Mouse (Mus musculus) liver, embryonic 14.5 days (tissue): ENCODE results near the gene Plpp4. TPM values are rescaled to one million over a fixed set of nuclear protein-coding genes. Genes with fewer than 3 reads are reported as not detected.

Experiments
- ATAC-seq: fragments of 200-750 bp; cut with Nextera tagmentation; 2 replicates; pipeline ENCODE4 v1.8.0; 2017; ENCODE audit warnings: moderate number of reproducible peaks, mild to moderate bottlenecking, moderate library complexity; ENCODE audit not compliant: insufficient read depth
- DNase-seq, 3 experiments: peaks; one replicate each; pipeline ENCODE4 v3.0.0-alpha.2; 2012 to 2013; ENCODE audit warnings: low read depth in 3 of 3, low spot score in 3 of 3
- H3K27ac ChIP-seq: fragments of 300-500 bp; sonication (generic); 2 replicates; pipeline ENCODE4 v1.5.1; 2014; ENCODE audit warnings: moderate library complexity, mild to moderate bottlenecking, control low read depth, inconsistent platforms
- H3K27me3 ChIP-seq: fragments of 300-500 bp; sonication (generic); 2 replicates; pipeline ENCODE4 v1.6.1; 2014; ENCODE audit warnings: mild to moderate bottlenecking, low read length, moderate library complexity; ENCODE audit not compliant: control insufficient read depth, insufficient read depth
- H3K36me3 ChIP-seq: fragments of 300-500 bp; sonication (generic); replicated peaks from 2 replicates; pipeline ENCODE4 v1.6.1; 2014; ENCODE audit warnings: low read depth; ENCODE audit not compliant: control insufficient read depth, insufficient read depth
- H3K4me1 ChIP-seq, 2 experiments: fragments of 200-500 bp in 1 of 2; fragments of 300-500 bp in 1 of 2; sonication (generic) in 1 of 2; replicated peaks; 2 replicates each; pipeline ENCODE4 v1.6.1; 2012 to 2014; ENCODE audit warnings: antibody characterized with exemption in 1 of 2, inconsistent platforms in 1 of 2, low read length in 1 of 2; ENCODE audit not compliant: control insufficient read depth in 2 of 2, insufficient read depth in 2 of 2
- H3K4me2 ChIP-seq: fragments of 300-500 bp; sonication (generic); 2 replicates; pipeline ENCODE4 v1.6.1; 2014; ENCODE audit warnings: low read depth, mild to moderate bottlenecking, control low read depth, moderate library complexity
- H3K4me3 ChIP-seq, 2 experiments: fragments of 200-500 bp in 1 of 2; fragments of 300-500 bp in 1 of 2; sonication (generic) in 1 of 2; 2 replicates each; pipeline ENCODE4 v1.5.1; 2012 to 2014; ENCODE audit warnings: low read depth in 2 of 2, low read length in 2 of 2, mild to moderate bottlenecking in 2 of 2, control low read depth in 1 of 2, inconsistent platforms in 1 of 2, moderate library complexity in 1 of 2; ENCODE audit not compliant: insufficient read depth in 1 of 2
- H3K9ac ChIP-seq: fragments of 300-500 bp; sonication (generic); replicated peaks from 2 replicates; pipeline ENCODE4 v1.6.1; 2014; ENCODE audit warnings: mild to moderate bottlenecking, control low read depth, moderate library complexity
- H3K9me3 ChIP-seq: fragments of 300-500 bp; sonication (generic); 2 replicates; pipeline ENCODE4 v1.6.1; 2016; ENCODE audit warnings: low read length, mixed read lengths; ENCODE audit not compliant: control insufficient read depth
- CTCF ChIP-seq: IDR thresholded peaks from 2 replicates; pipeline ENCODE4 v1.5.1; 2016; ENCODE audit warnings: antibody characterized with exemption, low read depth, control low read depth
- EP300 ChIP-seq: IDR thresholded peaks from 2 replicates; pipeline ENCODE4 v1.6.1; 2016; ENCODE audit warnings: antibody characterized with exemption, low read depth
- WGBS: fragments of 180-500 bp; shearing (Covaris S2); extraction: QIAGEN DNeasy Blood & Tissue Kit; methylation state at CpG from one replicate; pipeline ENCODE4 v1.1.7; 2014; ENCODE audit not compliant: insufficient replicate concordance; 5-methylcytosine and 5-hydroxymethylcytosine counted together
- polyA plus RNA-seq, 2 experiments: library from polyadenylated mRNA; depleted of rRNA in 1 of 2; stranded (reverse) in 1 of 2; unstranded in 1 of 2; fragments of >200 nt; fragmentation: Nextera tagmentation in 1 of 2; extraction: Ambion mirVana in 1 of 2; gene quantifications; 2 replicates each; pipeline versions ENCODE4 v1.2.1 to v1.2.3; 2012 to 2014

Gene Plpp4
- polyA plus RNA-seq, 2 experiments, result 0.03 TPM; not detected in 1

DNA sequence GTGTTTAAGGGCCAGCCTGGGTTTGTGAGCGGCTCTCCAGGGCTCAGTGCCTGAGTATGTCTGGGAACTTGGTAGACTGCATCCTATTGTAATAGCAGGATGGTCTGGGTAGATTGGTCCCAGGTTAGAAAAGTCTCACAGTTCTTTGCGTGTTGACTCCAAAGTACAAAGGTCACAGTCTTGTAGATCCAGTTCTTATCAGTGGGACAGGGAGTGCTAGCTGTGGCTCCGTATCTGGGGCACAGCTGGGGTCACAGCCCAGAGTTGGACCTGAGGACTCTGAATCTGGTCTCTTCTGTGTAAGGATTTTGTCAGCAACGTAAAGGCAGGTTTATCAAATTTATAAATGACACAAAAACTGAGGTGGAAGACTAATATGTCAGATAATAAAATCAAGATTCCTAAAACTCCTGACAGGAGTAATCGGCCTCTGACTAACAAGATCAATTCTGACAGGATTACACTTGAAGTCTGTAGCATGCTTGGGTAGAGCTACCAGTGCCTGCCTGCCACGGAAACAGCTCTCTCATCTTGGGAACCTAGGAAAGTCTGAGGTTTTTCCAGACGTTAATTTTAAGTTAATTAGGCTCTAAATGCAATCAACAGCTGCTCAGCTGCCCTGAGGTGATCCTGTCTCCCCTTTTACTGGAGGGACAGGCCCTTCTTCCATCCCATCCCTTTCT is 28.5 kb downstream of the Plpp4 start:
- H3K27me3 ChIP-seq, result no peaks in the 10 kb centered on the region
- WGBS, result 40% methylated on average over 7 of the region's 7 CpGs
- no peak overlapping the region for H3K9ac ChIP-seq
- H3K9me3 ChIP-seq, result no peaks in the 10 kb centered on the region
- no peak overlapping the region for H3K4me3 ChIP-seq
- no peak for DNase-seq
- no peaks in the 10 kb centered on the region for H3K4me1 ChIP-seq
- no peaks in the 10 kb centered on the region for H3K36me3 ChIP-seq
- H3K27ac ChIP-seq, result no peak overlapping the region
- TF ChIP-seq CTCF (no peak), EP300 (no peak)
- no peak overlapping the region for H3K4me2 ChIP-seq
- no peak for ATAC-seq

GRCm38 (mm10) chr7:129293211-129293610 is 36.4 kb downstream of the Plpp4 start:
- Histone ChIP-seq H3K27me3 (no peaks in the 10 kb centered on the region), H3K27ac (no peak overlapping the region), H3K4me2 (no peak overlapping the region), H3K4me3 (no peak overlapping the region), H3K9me3 (no peaks in the 10 kb centered on the region), H3K9ac (no peak overlapping the region), H3K36me3 (no peaks in the 10 kb centered on the region), H3K4me1 (no peaks in the 10 kb centered on the region)
- WGBS, result 55% methylated on average over 1 of the region's 1 CpGs
- no peak for ATAC-seq
- no peak for DNase-seq
- peak; percentile 33; the same call in 1 of the 2 replicates for TF ChIP-seq CTCF
- no peak for TF ChIP-seq EP300

GRCm38 (mm10) chr7:129301622-129302021 is 44.8 kb downstream of the Plpp4 start:
- no peaks in the 10 kb centered on the region for H3K9me3 ChIP-seq
- no peaks in the 10 kb centered on the region for H3K36me3 ChIP-seq
- TF ChIP-seq CTCF (no peak), EP300 (no peak)
- no peak for DNase-seq
- no peak for ATAC-seq
- no peak overlapping the region for H3K4me2 ChIP-seq
- no peaks in the 10 kb centered on the region for H3K4me1 ChIP-seq
- 79% methylated on average over 5 of the region's 5 CpGs for WGBS
- no peak overlapping the region for H3K9ac ChIP-seq
- no peaks in the 10 kb centered on the region for H3K27me3 ChIP-seq
- H3K27ac ChIP-seq, result no peak overlapping the region
- H3K4me3 ChIP-seq, result no peak overlapping the region

DNA sequence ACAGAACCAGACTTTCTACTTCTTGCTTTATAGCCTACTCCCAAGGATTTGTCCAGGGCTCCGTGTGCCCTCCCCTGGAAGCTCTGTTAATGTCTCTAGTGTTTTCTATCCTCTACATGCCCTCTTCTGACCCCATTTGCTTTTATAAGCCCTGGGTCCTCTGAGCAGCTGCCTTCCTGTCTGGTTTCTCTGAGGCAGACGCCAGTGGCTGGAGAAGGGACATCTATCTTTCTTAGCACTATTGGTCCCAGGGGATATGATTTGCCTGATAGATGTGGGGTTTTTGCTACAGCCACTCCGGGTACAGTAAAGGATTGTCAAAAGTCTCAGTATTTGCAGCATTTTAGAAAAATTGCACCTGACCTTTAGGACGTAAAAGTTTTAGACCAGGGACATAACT is 46.5 kb downstream of the Plpp4 start:
- Histone ChIP-seq H3K27ac (no peak overlapping the region), H3K4me1 (no peaks in the 10 kb centered on the region), H3K4me2 (no peak overlapping the region), H3K4me3 (no peak overlapping the region), H3K36me3 (no peaks in the 10 kb centered on the region), H3K9ac (no peak overlapping the region), H3K9me3 (no peaks in the 10 kb centered on the region), H3K27me3 (no peaks in the 10 kb centered on the region)
- ATAC-seq (no peak), DNase-seq (no peak)
- TF ChIP-seq EP300 (no peak), CTCF (no peak)
- 48% methylated on average over 4 of the region's 4 CpGs for WGBS

- 24% methylated on average over 13 of the region's 13 CpGs for WGBS
- Histone ChIP-seq H3K9me3 (no peaks in the 10 kb centered on the region), H3K9ac (no peak overlapping the region), H3K4me3 (no peak overlapping the region), H3K27ac (no peak overlapping the region), H3K4me2 (no peak overlapping the region), H3K36me3 (no peaks in the 10 kb centered on the region), H3K27me3 (no peaks in the 10 kb centered on the region), H3K4me1 (no peaks in the 10 kb centered on the region)
- no peak for TF ChIP-seq EP300
- peak; percentile 64 for TF ChIP-seq CTCF
- DNase-seq (peak in 1 of 3 experiments; percentile 10), ATAC-seq (no peak)
Measured at GRCm38 (mm10) chr7:129307042-129307825, 50.4 kb downstream of the Plpp4 start.
